9 mouse cellular contexts compared by ENCODE assay signal in the genomic region with DNA sequence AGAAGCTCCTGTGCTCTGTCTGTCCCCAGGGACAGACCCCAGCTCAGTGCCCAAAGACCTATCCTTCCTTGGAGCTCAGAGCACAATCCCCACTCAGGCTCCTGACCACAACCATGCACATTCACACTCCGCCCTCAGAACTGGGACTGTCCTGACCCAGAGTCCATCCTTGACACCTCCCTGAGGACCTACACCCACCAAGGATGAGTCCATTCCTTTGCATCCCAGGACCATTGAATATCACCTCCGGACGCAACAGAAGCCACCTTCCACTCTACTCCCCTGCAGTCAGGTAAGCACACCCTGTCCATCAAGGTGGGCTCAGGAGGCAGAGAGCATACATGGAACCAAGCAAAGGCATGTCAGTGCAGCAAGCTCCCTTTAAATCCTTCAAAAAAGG. TPM values are rescaled to one million over a fixed set of nuclear protein-coding genes. Genes with fewer than 3 reads are reported as not detected.
A peak's percentile ranks its signal among the peaks of the same experiment; 100 is the strongest.
DNase-seq lines count a peak whose midpoint lies in the region; ATAC-seq and TF ChIP-seq lines count a peak whose summit lies in the region.
"Had no signal": no experiment of that assay in that cellular context is flagged by ENCODE, and none has a peak within 500 bp of the region (broad histone marks: within the 10 kb centered on the region; RNA-seq: fewer than 3 reads in every experiment).

No protein-coding gene starts in this region.

- H3K4me3 ChIP-seq in heart, adult 2 months = peak overlapping the region; percentile 74
- H3K4me3 ChIP-seq in C2C12 (ENCODE audit: insufficient read depth, poor library complexity, severe bottlenecking) = peak overlapping the region; percentile 65
- peak overlapping the region; percentile 41; the same call in 1 of the 2 replicates for H3K4me3 ChIP-seq in hindbrain, embryonic 12.5 days
- H3K4me3 ChIP-seq in liver, postnatal 0 days (ENCODE audit: low read depth, low read length) = peak overlapping the region; percentile 77

- no peaks in the 10 kb centered on the region for H3K79me2 ChIP-seq in heart, adult 2 months (replicated peaks; ENCODE audit: control insufficient read depth, insufficient read depth, low read length)
- peaks cover 63% of the 10 kb centered on the region for H3K79me2 ChIP-seq in C2C12 (ENCODE audit: control insufficient read depth, insufficient read depth)

- H3K9me3 ChIP-seq in hindbrain, embryonic 12.5 days (replicated peaks) = no peaks in the 10 kb centered on the region
- H3K9me3 ChIP-seq in liver, postnatal 0 days (ENCODE audit: low read length) = no peaks in the 10 kb centered on the region

- peaks cover 14% of the 10 kb centered on the region for H3K4me1 ChIP-seq in heart, adult 2 months (ENCODE audit: control insufficient read depth, insufficient read depth, low read length)
- peaks cover 8% of the 10 kb centered on the region for H3K4me1 ChIP-seq in hindbrain, embryonic 12.5 days
- peaks cover 45% of the 10 kb centered on the region for H3K4me1 ChIP-seq in liver, postnatal 0 days (ENCODE audit: insufficient read depth)

- no peak overlapping the region for H3K9ac ChIP-seq in heart, adult 2 months (ENCODE audit: low read depth, low read length)
- no peak overlapping the region for H3K9ac ChIP-seq in hindbrain, embryonic 12.5 days
- peak overlapping the region; percentile 91 for H3K9ac ChIP-seq in liver, postnatal 0 days (replicated peaks)

- no peaks in the 10 kb centered on the region for H3K27me3 ChIP-seq in heart, adult 2 months (ENCODE audit: control insufficient read depth, insufficient read depth, low read length)
- H3K27me3 ChIP-seq in C2C12 (ENCODE audit: control insufficient read depth, insufficient read depth, insufficient read length) = no peaks in the 10 kb centered on the region
- peaks cover 34% of the 10 kb centered on the region for H3K27me3 ChIP-seq in hindbrain, embryonic 12.5 days
- no peaks in the 10 kb centered on the region for H3K27me3 ChIP-seq in liver, postnatal 0 days (ENCODE audit: insufficient read depth, low read length)

- H3ac ChIP-seq in C2C12 (ENCODE audit: control insufficient read depth, insufficient read length, low read depth) = peak overlapping the region; percentile 6

- DNase-seq in heart, adult 2 months = no peak
- DNase-seq in heart, postnatal 10 days = no peak
- DNase-seq in liver, postnatal 0 days = no peak
- no peak for DNase-seq in MN1 (ENCODE audit: low spot score)
- no peak for DNase-seq in embryo, embryonic 11 days
- no peak for DNase-seq in adipocyte (ENCODE audit: low spot score)
- DNase-seq: gastrocnemius, postnatal 14 days had no signal

- H3K36me3 ChIP-seq in heart, adult 2 months (ENCODE audit: control insufficient read depth, insufficient read depth, low read length) = no peaks in the 10 kb centered on the region
- no peaks in the 10 kb centered on the region for H3K36me3 ChIP-seq in C2C12 (ENCODE audit: control insufficient read depth, insufficient read depth)
- H3K36me3 ChIP-seq in hindbrain, embryonic 12.5 days = no peaks in the 10 kb centered on the region
- H3K36me3 ChIP-seq in liver, postnatal 0 days (replicated peaks; ENCODE audit: insufficient read depth, low read length) = 0 out of 2 replicates have a peak, but pooled peaks cover 3% of the 10 kb centered on the region

- no peak for TF ChIP-seq CTCF in heart, adult 2 months (IDR thresholded peaks at IDR 0.05)
- TF ChIP-seq CTCF in C2C12 (IDR thresholded peaks at IDR 0.05; ENCODE audit: control insufficient read depth, insufficient read depth, insufficient read length) = no peak
- no peak for TF ChIP-seq CTCF in liver, postnatal 0 days (IDR thresholded peaks at IDR 0.05; ENCODE audit: low read depth)

- peaks cover 48% of the 10 kb centered on the region for H3K79me3 ChIP-seq in C2C12 (ENCODE audit: low read depth)

- H3K4me2 ChIP-seq in hindbrain, embryonic 12.5 days (replicated peaks) = peak overlapping the region; percentile 68
- peak overlapping the region; percentile 79 for H3K4me2 ChIP-seq in liver, postnatal 0 days (ENCODE audit: low read depth, low read length)

- no peak for TF ChIP-seq POLR2A in heart, adult 2 months (IDR thresholded peaks at IDR 0.05; ENCODE audit: insufficient read depth, low read depth, low read length)

- 84% methylated on average over 3 of the region's 3 CpGs for WGBS in heart, adult 2 months
- WGBS in hindbrain, embryonic 12.5 days = 88% methylated on average over 3 of the region's 3 CpGs
- 77% methylated on average over 3 of the region's 3 CpGs for WGBS in liver, postnatal 0 days (ENCODE audit: insufficient replicate concordance)

- ATAC-seq in hindbrain, embryonic 12.5 days (ENCODE audit: low FRiP score) = no peak
- ATAC-seq in liver, postnatal 0 days = no peak

- intact Hi-C loops in heart, adult 2 months (cut with DNase I) = no loop called here
- intact Hi-C loops in heart, postnatal 10 days (cut with DNase I) = no loop called here

- H3K27ac ChIP-seq in heart, adult 2 months = peak overlapping the region; percentile 80
- H3K27ac ChIP-seq in hindbrain, embryonic 12.5 days = no peak overlapping the region
- no peak overlapping the region for H3K27ac ChIP-seq in liver, postnatal 0 days (ENCODE audit: low read depth)

- TF ChIP-seq EP300 in heart, adult 2 months (IDR thresholded peaks at IDR 0.05; ENCODE audit: insufficient read depth, low read depth, low read length) = no peak
- TF ChIP-seq EP300 in liver, postnatal 0 days (IDR thresholded peaks at IDR 0.05; ENCODE audit: low read depth) = no peak

TF ChIP-seq in C2C12, 6 proteins besides CTCF, POLR2A, EP300 and RAD21:
- TF ChIP-seq MAX (IDR thresholded peaks at IDR 0.05) (no peak), MYOG (IDR thresholded peaks at IDR 0.05; ENCODE audit: control insufficient read depth, extremely low read depth, insufficient read length) (no peak), FOSL1 (IDR thresholded peaks at IDR 0.05; ENCODE audit: insufficient read depth, low read length, poor library complexity, severe bottlenecking) (no peak), MYOD1 (IDR thresholded peaks at IDR 0.05; ENCODE audit: control insufficient read depth, insufficient read length, low read depth) (no peak), CEBPB (IDR thresholded peaks at IDR 0.05; ENCODE audit: low read depth) (no peak), USF1 (IDR thresholded peaks at IDR 0.05; ENCODE audit: low read depth) (no peak)

RNA-seq across cellular contexts. Expression of a gene that starts 1.1 kb away (rescaled TPM):
- 1 to 10 TPM; 4.8 to 5.4 TPM for total RNA-seq in heart, adult 2 months (2021)
- 7.6 and 10.9 TPM in 2 replicates for polyA plus RNA-seq in heart, adult 2 months (2012; rRNA removed)
- total RNA-seq in heart, postnatal 10 days (2021) = 1 to 10 TPM; 5.3 to 7.2 TPM
- 7.7 TPM for polyA plus RNA-seq in C2C12 (2012; fragmentation: generic; extraction: Trizol)
- polyA plus RNA-seq in hindbrain, embryonic 12.5 days (2016; fragmentation: Nextera tagmentation; extraction: Ambion mirVana) = 2.6 and 3.4 TPM in 2 replicates
- 7.2 and 9.4 TPM in 2 replicates for polyA plus RNA-seq in liver, postnatal 0 days (2015; fragmentation: Nextera tagmentation; extraction: Ambion mirVana)

RNA-seq across cellular contexts. Expression of a gene that starts 50.8 kb away (rescaled TPM):
- total RNA-seq in heart, adult 2 months (2021) = 10 to 100 TPM; 65.8 to 77.1 TPM
- 24.8 and 41.5 TPM in 2 replicates for polyA plus RNA-seq in heart, adult 2 months (2012; rRNA removed)
- total RNA-seq in heart, postnatal 10 days (2021) = 10 to 100 TPM; 75.8 to 82.6 TPM
- polyA plus RNA-seq in C2C12 (2012; fragmentation: generic; extraction: Trizol) = 6.0 TPM
- polyA plus RNA-seq in hindbrain, embryonic 12.5 days (2016; fragmentation: Nextera tagmentation; extraction: Ambion mirVana) = 6.7 and 7.2 TPM in 2 replicates
- 6.6 and 7.0 TPM in 2 replicates for polyA plus RNA-seq in liver, postnatal 0 days (2015; fragmentation: Nextera tagmentation; extraction: Ambion mirVana)
